Mouse (Mus musculus) CH12.LX (cell line): ENCODE results near the gene Dnajc22. TPM values are rescaled to one million over a fixed set of nuclear protein-coding genes. Genes with fewer than 3 reads are reported as not detected.

Experiments
- DNase-seq: peaks from one replicate; pipeline ENCODE4 v3.0.0-alpha.2; 2013; ENCODE audit errors: extremely low read depth
- H3K27ac ChIP-seq: 2 replicates; pipeline ENCODE4 v1.5.1; 2012; ENCODE audit warnings: low read depth, mild to moderate bottlenecking, control low read depth, moderate library complexity; ENCODE audit not compliant: insufficient read depth
- H3K27me3 ChIP-seq: replicated peaks from 2 replicates; pipeline ENCODE3; 2012; ENCODE audit warnings: inconsistent platforms
- H3K36me3 ChIP-seq, 2 experiments: replicated peaks in 1 of 2; 2 replicates each; pipeline versions ENCODE3 to v1.6.1; 2012; ENCODE audit warnings: inconsistent platforms in 1 of 2, low read length in 1 of 2, mild to moderate bottlenecking in 1 of 2, mixed read lengths in 1 of 2, moderate library complexity in 1 of 2; ENCODE audit not compliant: control insufficient read depth in 1 of 2, insufficient read depth in 1 of 2
- H3K4me1 ChIP-seq, 2 experiments: 2 replicates each; pipeline ENCODE4 v1.6.1; 2012; ENCODE audit warnings: inconsistent platforms in 1 of 2, moderate library complexity in 1 of 2; ENCODE audit not compliant: insufficient read depth in 2 of 2, control insufficient read depth in 1 of 2
- H3K4me2 ChIP-seq: 2 replicates; pipeline ENCODE4 v1.6.1; 2012; ENCODE audit warnings: low read depth, mild to moderate bottlenecking, control low read depth; ENCODE audit not compliant: poor library complexity, insufficient read depth, severe bottlenecking
- H3K4me3 ChIP-seq, 3 experiments: fragments of 150-350 bp in 1 of 3; sonication (generic) in 1 of 3; replicated peaks in 1 of 3; 2 replicates each; pipeline versions ENCODE3 to v1.5.1; 2011 to 2012; ENCODE audit warnings: low read depth in 2 of 3, low read length in 2 of 3, mild to moderate bottlenecking in 2 of 3, moderate library complexity in 2 of 3, control low read depth in 1 of 3, improper control_type of control experiment in 1 of 3, inconsistent platforms in 1 of 3, mixed read lengths in 1 of 3; ENCODE audit not compliant: poor library complexity in 1 of 3
- H3K79me2 ChIP-seq: replicated peaks from 2 replicates; pipeline ENCODE4 v1.6.1; 2012; ENCODE audit warnings: mild to moderate bottlenecking, moderate library complexity; ENCODE audit not compliant: control insufficient read depth, poor library complexity, insufficient read depth, severe bottlenecking; ENCODE audit errors: extremely low read depth
- H3K9ac ChIP-seq: 2 replicates; pipeline ENCODE4 v1.6.1; 2012; ENCODE audit warnings: low read depth, mild to moderate bottlenecking, control low read depth, moderate library complexity; ENCODE audit not compliant: insufficient read depth
- H3K9me3 ChIP-seq: replicated peaks from 2 replicates; pipeline ENCODE3; 2012; ENCODE audit warnings: low read length, inconsistent platforms, mixed read lengths
- CHD1 ChIP-seq: IDR thresholded peaks from 2 replicates; pipeline ENCODE4 v1.6.1; 2012; ENCODE audit warnings: low read depth, low read length, improper control_type of control experiment, inconsistent platforms
- CHD2 ChIP-seq: IDR thresholded peaks from 2 replicates; pipeline ENCODE4 v1.6.1; 2011; ENCODE audit warnings: low read length, improper control_type of control experiment
- CTCF ChIP-seq, 2 experiments: IDR thresholded peaks in 1 of 2; conservative IDR thresholded peaks in 1 of 2; 2 replicates each; pipeline ENCODE4 v1.5.1; 2011 to 2012; ENCODE audit warnings: low read depth in 2 of 2, low read length in 2 of 2, improper control_type of control experiment in 1 of 2, inconsistent platforms in 1 of 2, mild to moderate bottlenecking in 1 of 2, moderate library complexity in 1 of 2
- E2F4 ChIP-seq: IDR thresholded peaks from 2 replicates; pipeline ENCODE4 v1.6.1; 2011; ENCODE audit warnings: low read depth, low read length, improper control_type of control experiment; ENCODE audit not compliant: insufficient replicate concordance
- ELF1 ChIP-seq: IDR thresholded peaks from 2 replicates; pipeline ENCODE4 v1.6.1; 2014; ENCODE audit warnings: low read depth, mild to moderate bottlenecking, inconsistent platforms, low read length, improper control_type of control experiment
- EP300 ChIP-seq: IDR thresholded peaks from 2 replicates; pipeline ENCODE4 v1.6.1; 2011; ENCODE audit warnings: low read length, improper control_type of control experiment
- ETS1 ChIP-seq: conservative IDR thresholded peaks from 2 replicates; pipeline ENCODE4 v1.6.1; 2012; ENCODE audit warnings: low read depth, mild to moderate bottlenecking, inconsistent platforms, low read length, improper control_type of control experiment, moderate library complexity
- MAFK ChIP-seq: IDR thresholded peaks from 2 replicates; pipeline ENCODE4 v1.6.1; 2011; ENCODE audit warnings: low read length, improper control_type of control experiment; ENCODE audit not compliant: insufficient replicate concordance
- MEF2A ChIP-seq: IDR thresholded peaks from 2 replicates; pipeline ENCODE4 v1.6.1; 2014; ENCODE audit warnings: low read depth, mild to moderate bottlenecking, inconsistent platforms, low read length, improper control_type of control experiment, borderline replicate concordance
- MXI1 ChIP-seq: IDR thresholded peaks from 2 replicates; pipeline ENCODE4 v1.6.1; 2011; ENCODE audit warnings: mild to moderate bottlenecking, low read depth, low read length, improper control_type of control experiment
- NRF1 ChIP-seq: IDR thresholded peaks from 2 replicates; pipeline ENCODE4 v1.6.1; 2014; ENCODE audit warnings: low read depth, mild to moderate bottlenecking, inconsistent platforms, low read length, improper control_type of control experiment, moderate library complexity
- PAX5 ChIP-seq: IDR thresholded peaks from 2 replicates; pipeline ENCODE4 v1.6.1; 2012; ENCODE audit warnings: low read length, inconsistent platforms, mixed read lengths
- POLR2A ChIP-seq: IDR thresholded peaks from 2 replicates; pipeline ENCODE4 v1.6.1; 2011; ENCODE audit warnings: low read depth, mild to moderate bottlenecking, improper control_type of control experiment, low read length
- POLR2AphosphoS2 ChIP-seq: IDR thresholded peaks from 2 replicates; pipeline ENCODE4 v1.6.1; 2011; ENCODE audit warnings: low read depth, low read length, improper control_type of control experiment
- SIN3A ChIP-seq: IDR thresholded peaks from 2 replicates; pipeline ENCODE4 v1.6.1; 2012; ENCODE audit warnings: low read length, improper control_type of control experiment, inconsistent platforms
- SMC3 ChIP-seq: IDR thresholded peaks from 2 replicates; pipeline ENCODE4 v1.6.1; 2011; ENCODE audit warnings: low read depth, low read length, improper control_type of control experiment
- TBP ChIP-seq: conservative IDR thresholded peaks from 2 replicates; pipeline ENCODE4 v1.6.1; 2011; ENCODE audit warnings: low read depth, low read length, improper control_type of control experiment
- TCF12 ChIP-seq: IDR thresholded peaks from 2 replicates; pipeline ENCODE4 v1.6.1; 2014; ENCODE audit warnings: low read depth, mild to moderate bottlenecking, inconsistent platforms, low read length, improper control_type of control experiment
- UBTF ChIP-seq: IDR thresholded peaks from 2 replicates; pipeline ENCODE4 v1.6.1; 2012; ENCODE audit warnings: low read depth, mild to moderate bottlenecking, inconsistent platforms, low read length, improper control_type of control experiment, moderate library complexity
- USF1 ChIP-seq: IDR thresholded peaks from 2 replicates; pipeline ENCODE4 v1.6.1; 2014; ENCODE audit warnings: low read depth, mild to moderate bottlenecking, inconsistent platforms, low read length, improper control_type of control experiment
- ZC3H11A ChIP-seq: IDR thresholded peaks from 2 replicates; pipeline ENCODE4 v1.6.1; 2012; ENCODE audit warnings: low read depth, mild to moderate bottlenecking, inconsistent platforms, low read length, improper control_type of control experiment
- ZKSCAN1 ChIP-seq: IDR thresholded peaks from 2 replicates; pipeline ENCODE4 v1.6.1; 2012; ENCODE audit warnings: low read depth, inconsistent platforms, low read length, improper control_type of control experiment, borderline replicate concordance
- dilution Hi-C: fragments of 300-500 bp; cut with MboI; formaldehyde crosslinking; loops from 2 replicates; pipeline ENCODE4 v1.14.3; 2020; ENCODE audit warnings: low sequenced_read_pairs; ENCODE audit not compliant: extremely low pct_unique_long_range_greater_than_20kb, extremely low pct_ligation_motif_present
- in situ Hi-C: fragments of 300-500 bp; cut with MboI; formaldehyde crosslinking; loops from 3 replicates; pipeline ENCODE4 v1.14.3; 2019; ENCODE audit warnings: low sequenced_read_pairs, low pct_ligation_motif_present, low pct_unique_long_range_greater_than_20kb, mixed read lengths
- polyA plus RNA-seq: library from polyadenylated mRNA; unstranded; fragments of >175 nt; gene quantifications from 2 replicates; pipeline ENCODE4 v1.2.1, GENCODE M21; 2012; ENCODE audit warnings: low read depth; ENCODE audit not compliant: insufficient read length
- total RNA-seq, 2 experiments: library from RNA; depleted of rRNA; stranded (reverse); fragments of 300-350 nt in 1 of 2; fragments of >200 nt in 1 of 2; gene quantifications; 2 replicates each; pipeline ENCODE4 v1.2.3; 2012 to 2014

The Dnajc22 gene
- total and polyA plus RNA-seq, 3 experiments = 10.0 to 24.2 (median 12.4) TPM

DNA sequence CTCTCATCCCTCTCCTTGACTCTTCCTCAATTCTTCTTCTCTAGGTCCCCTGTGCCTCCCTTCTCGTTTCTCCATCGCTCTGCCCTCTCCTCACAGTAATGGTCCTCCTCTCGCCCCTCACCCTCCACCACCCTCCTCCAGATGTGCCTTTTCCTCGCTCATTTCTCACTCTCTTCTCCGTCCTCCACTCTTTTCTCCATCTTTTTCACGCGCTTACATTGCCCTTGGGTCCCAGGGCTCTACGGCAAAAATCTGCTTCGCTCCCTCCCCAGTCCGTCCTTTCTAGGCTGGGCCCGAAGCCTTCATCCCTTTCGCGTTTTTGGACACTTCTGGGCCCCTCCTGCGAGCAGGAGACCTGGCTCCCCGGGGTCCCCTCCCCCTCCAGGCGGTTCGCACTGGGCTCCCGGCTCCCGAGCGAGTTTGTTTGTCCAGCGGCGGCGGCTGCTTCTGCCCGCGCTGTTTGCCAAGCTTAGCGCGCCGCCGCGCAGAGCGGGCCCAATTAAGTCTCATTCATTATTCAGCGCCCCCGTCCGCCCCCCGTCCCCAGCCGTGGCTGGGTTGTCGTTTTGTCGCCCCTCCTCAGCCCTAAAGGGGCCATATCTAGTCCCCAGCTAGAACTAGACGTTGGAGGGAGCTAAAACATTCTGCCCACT lies 5.0 kb downstream of the Dnajc22 start:
- H3K4me3 ChIP-seq = no peak overlapping the region

DNA sequence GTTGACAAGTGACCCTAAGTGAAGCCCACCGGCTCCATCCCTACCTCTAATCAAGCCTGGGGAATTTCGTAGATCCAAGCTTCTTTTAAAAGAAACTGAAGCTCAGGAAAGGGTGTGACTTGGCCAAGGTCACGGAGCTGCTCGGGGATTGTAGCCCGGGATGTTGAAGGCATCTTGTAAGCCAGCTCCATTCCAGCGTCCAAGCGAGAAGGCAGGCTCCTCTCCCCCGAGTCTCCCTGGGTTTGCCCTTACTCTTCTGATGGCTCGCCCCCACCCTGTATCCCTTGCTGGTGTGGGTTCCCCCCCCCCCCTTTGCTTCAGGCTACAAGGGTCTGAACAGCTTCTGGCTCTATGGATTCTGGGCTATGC lies 5.5 kb downstream of the Dnajc22 start:
- H3K9ac ChIP-seq = no peak overlapping the region
- no peak overlapping the region for H3K27ac ChIP-seq
- no peak overlapping the region; the same call in 1 of the 2 replicates for H3K4me2 ChIP-seq
- H3K9me3 ChIP-seq = peaks cover 3% of the 10 kb centered on the region
- peaks cover 0 to 11% of the 10 kb centered on the region in 2 experiments for H3K36me3 ChIP-seq
- dilution Hi-C loops (no loop called here), in situ Hi-C loops (no loop called here)
- DNase-seq = no peak
- H3K4me3 ChIP-seq = peak overlapping the region in 1 of 3 experiments; percentile 64
- H3K4me1 ChIP-seq = peaks cover 0 to 20% of the 10 kb centered on the region in 2 experiments; a peak in 2 of 4 replicates
- no peaks in the 10 kb centered on the region for H3K27me3 ChIP-seq
- no peaks in the 10 kb centered on the region for H3K79me2 ChIP-seq
- TF ChIP-seq CHD1 (no peak), MEF2A (no peak), ZC3H11A (no peak), MXI1 (no peak), UBTF (no peak), SMC3 (no peak), SIN3A (no peak), CHD2 (no peak), EP300 (no peak), NRF1 (no peak), TCF12 (no peak), E2F4 (no peak), ZKSCAN1 (no peak), USF1 (no peak), TBP (no peak), MAFK (no peak), ELF1 (no peak)

More for the DNA sequence above, 5.0 kb downstream of the Dnajc22 start:
- no peak overlapping the region for H3K4me2 ChIP-seq
- H3K79me2 ChIP-seq = no peaks in the 10 kb centered on the region
- DNase-seq = no peak
- no peak overlapping the region for H3K27ac ChIP-seq
- in situ Hi-C loops = no loop called here
- TF ChIP-seq ETS1 = no peak
- TF ChIP-seq CTCF (conservative IDR thresholded peaks at IDR 0.05 in 1 of 2, IDR thresholded peaks at IDR 0.05 in 1 of 2; ENCODE audit: low read depth in 2 of 2, low read length in 2 of 2) = no peak
- TF ChIP-seq PAX5 = no peak
- TF ChIP-seq TCF12 = no peak
- TF ChIP-seq POLR2A = no peak
- no peak for TF ChIP-seq POLR2AphosphoS2
- dilution Hi-C loops = no loop called here
- no peak overlapping the region for H3K9ac ChIP-seq
- H3K9me3 ChIP-seq = peaks cover 3% of the 10 kb centered on the region
- peaks cover 0 to 20% of the 10 kb centered on the region in 2 experiments; a peak in 2 of 4 replicates for H3K4me1 ChIP-seq
- no peaks in the 10 kb centered on the region for H3K27me3 ChIP-seq
- peaks cover 0 to 11% of the 10 kb centered on the region in 2 experiments for H3K36me3 ChIP-seq
